Mouse (Mus musculus) kidney, adult 2 months (tissue): ENCODE measurements around the gene Fanca. TPM values are rescaled to one million over a fixed set of nuclear protein-coding genes. Genes with fewer than 3 reads are reported as not detected.

Experiments used
- DNase-seq: peaks from one replicate; pipeline ENCODE4 v3.0.0; 2021
- H3K27ac ChIP-seq: fragments of 200-500 bp; 2 replicates; pipeline ENCODE4 v1.5.1; 2012; ENCODE audit warnings: low read depth, low read length, control low read depth, inconsistent platforms; ENCODE audit not compliant: insufficient read depth
- H3K27me3 ChIP-seq: fragments of 200-500 bp; replicated peaks from 2 replicates; pipeline ENCODE4 v1.6.1; 2012; ENCODE audit warnings: mild to moderate bottlenecking, moderate library complexity, low read length, inconsistent platforms; ENCODE audit not compliant: control insufficient read depth, insufficient read depth
- H3K36me3 ChIP-seq: fragments of 200-500 bp; 2 replicates; pipeline ENCODE4 v1.6.1; 2012; ENCODE audit warnings: mild to moderate bottlenecking, moderate library complexity, low read length, inconsistent platforms; ENCODE audit not compliant: control insufficient read depth, insufficient read depth
- H3K4me1 ChIP-seq: fragments of 200-500 bp; 2 replicates; pipeline ENCODE4 v1.6.1; 2011; ENCODE audit warnings: low read length; ENCODE audit not compliant: control insufficient read depth, insufficient read depth
- H3K4me3 ChIP-seq: fragments of 200-500 bp; 2 replicates; pipeline ENCODE4 v1.5.1; 2011; ENCODE audit warnings: mild to moderate bottlenecking, low read depth, low read length, control low read depth; ENCODE audit not compliant: insufficient read depth
- CTCF ChIP-seq: fragments of 200-500 bp; conservative IDR thresholded peaks from 2 replicates; pipeline ENCODE4 v1.5.1; 2011; ENCODE audit warnings: low read depth, mild to moderate bottlenecking, control low read depth, low read length, moderate library complexity, mixed read lengths; ENCODE audit not compliant: insufficient read depth, insufficient read length
- POLR2A ChIP-seq: fragments of 200-500 bp; IDR thresholded peaks from one replicate; pipeline ENCODE4 v1.6.1; 2011; ENCODE audit warnings: low read depth, low read length, control low read depth
- WGBS: fragments of 180-500 bp; shearing (Covaris S2); methylation state at CpG from one replicate; pipeline ENCODE4 v1.1.7; 2018; 5-methylcytosine and 5-hydroxymethylcytosine counted together
- polyA plus RNA-seq: library from polyadenylated mRNA; depleted of rRNA; stranded (reverse); fragments of >200 nt; gene quantifications from 2 replicates; pipeline ENCODE4 v1.2.3, GENCODE M21; 2012; rRNA removed

Gene Fanca
- 15.9 and 19.2 TPM in 2 replicates for polyA plus RNA-seq

DNA sequence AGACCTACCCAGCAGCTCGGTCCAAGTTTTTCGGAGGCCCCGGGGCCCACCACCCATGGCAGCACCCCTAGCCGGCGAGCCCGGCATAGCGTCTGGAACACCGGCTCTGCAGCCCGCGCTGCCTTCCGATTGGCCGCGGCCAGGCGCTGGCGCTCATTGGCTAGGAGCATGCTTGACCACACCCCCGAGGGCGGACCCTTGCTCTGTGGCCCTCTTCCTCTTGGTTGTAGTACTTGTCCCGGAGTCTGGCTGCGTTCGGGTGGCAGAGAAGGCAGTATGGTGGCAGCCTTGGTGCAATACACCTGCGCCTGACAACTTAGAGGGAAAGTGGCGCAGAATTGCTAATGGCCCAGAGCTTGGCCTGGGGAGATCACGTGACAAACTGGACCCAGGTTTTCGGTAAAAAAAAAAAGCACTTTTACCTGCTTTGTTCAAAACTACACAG, at the start of gene Fanca:
Gene Fanca (minus strand): TSS at position 110 of the 445 bp plus-strand sequence.
- H3K27ac ChIP-seq: peak within 1 kb of the TSS; percentile 65
- DNase-seq: peak; percentile 97
- H3K4me1 ChIP-seq: peaks cover 4% of the 10 kb centered on the region; the same call in 1 of the 2 replicates
- peak; percentile 69 for TF ChIP-seq POLR2A
- TF ChIP-seq CTCF: 0 out of 2 replicates have a peak, but pooled peaks have one; percentile 10
- H3K4me3 ChIP-seq: peak within 1 kb of the TSS; percentile 51
- no peaks in the 10 kb centered on the region for H3K36me3 ChIP-seq
- under 1% methylated on average over 24 of the region's 24 CpGs for WGBS
- no peaks in the 10 kb centered on the region for H3K27me3 ChIP-seq

DNA sequence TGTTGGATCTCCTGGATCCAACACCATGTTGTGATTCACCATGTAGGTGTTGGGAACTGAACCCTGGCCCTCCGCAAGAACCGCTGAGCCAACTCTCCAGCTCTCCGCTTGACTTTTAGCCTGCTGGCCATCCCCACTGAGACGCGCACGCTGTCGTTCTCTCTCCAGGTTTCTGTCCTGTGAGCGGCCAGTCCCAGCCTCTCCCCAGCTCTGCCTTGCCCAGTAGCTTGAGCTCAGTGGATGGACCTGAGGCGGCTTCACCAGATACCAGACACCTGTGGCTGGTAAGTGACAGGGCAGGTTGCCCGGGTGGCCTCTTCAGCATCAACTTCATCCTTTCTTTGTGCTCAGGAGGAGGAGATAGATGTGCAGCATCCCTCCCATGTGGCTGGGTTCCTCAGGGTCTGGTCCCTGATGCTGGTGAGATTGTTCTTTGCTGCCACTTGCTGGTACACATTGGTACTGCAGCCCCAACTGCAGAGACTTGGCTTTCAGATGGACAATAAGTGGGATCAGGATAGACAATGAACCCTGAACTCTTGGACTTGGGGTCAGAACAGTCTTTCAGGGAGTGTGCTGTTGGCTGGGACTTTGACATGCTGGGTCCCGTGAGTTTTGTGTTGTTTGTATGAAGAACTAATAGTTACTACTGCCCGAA, 42.8 kb upstream of the Fanca start:
- WGBS: 49% methylated on average over 12 of the region's 12 CpGs
- H3K27me3 ChIP-seq: no peaks in the 10 kb centered on the region
- DNase-seq: peak; percentile 89
- TF ChIP-seq CTCF (peak; percentile 97; the same call in 1 of the 2 replicates), POLR2A (no peak)
- no peak overlapping the region for H3K4me3 ChIP-seq
- no peaks in the 10 kb centered on the region; the same call in 1 of the 2 replicates for H3K4me1 ChIP-seq
- H3K36me3 ChIP-seq: no peaks in the 10 kb centered on the region
- H3K27ac ChIP-seq: no peak overlapping the region

DNA sequence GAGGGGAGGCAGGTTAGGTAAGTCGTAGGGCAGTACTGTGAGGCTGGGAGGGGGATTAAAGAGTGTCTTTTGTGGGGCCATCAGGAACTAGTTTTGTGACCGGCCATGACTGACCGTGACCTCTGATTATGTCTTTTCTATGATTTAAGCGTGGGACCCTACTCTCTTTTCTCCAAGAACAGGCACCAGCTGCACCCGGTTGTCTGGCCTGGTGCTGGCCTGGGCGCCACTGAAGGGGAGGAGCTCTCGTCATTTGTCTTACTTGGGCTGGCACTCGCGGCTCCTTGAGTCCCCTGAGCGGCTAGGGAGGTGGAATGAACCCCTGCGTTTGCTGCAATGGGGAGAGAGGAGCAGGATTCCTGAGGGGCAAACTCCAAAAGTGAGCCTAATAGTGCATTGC, 34.8 kb upstream of the Fanca start:
- no peak for DNase-seq
- WGBS: 40% methylated on average over 11 of the region's 11 CpGs
- Histone ChIP-seq H3K36me3 (no peaks in the 10 kb centered on the region), H3K4me3 (no peak overlapping the region), H3K4me1 (peaks cover 7% of the 10 kb centered on the region; the same call in 1 of the 2 replicates), H3K27me3 (no peaks in the 10 kb centered on the region), H3K27ac (no peak overlapping the region)
- TF ChIP-seq POLR2A (no peak), CTCF (no peak)

DNA sequence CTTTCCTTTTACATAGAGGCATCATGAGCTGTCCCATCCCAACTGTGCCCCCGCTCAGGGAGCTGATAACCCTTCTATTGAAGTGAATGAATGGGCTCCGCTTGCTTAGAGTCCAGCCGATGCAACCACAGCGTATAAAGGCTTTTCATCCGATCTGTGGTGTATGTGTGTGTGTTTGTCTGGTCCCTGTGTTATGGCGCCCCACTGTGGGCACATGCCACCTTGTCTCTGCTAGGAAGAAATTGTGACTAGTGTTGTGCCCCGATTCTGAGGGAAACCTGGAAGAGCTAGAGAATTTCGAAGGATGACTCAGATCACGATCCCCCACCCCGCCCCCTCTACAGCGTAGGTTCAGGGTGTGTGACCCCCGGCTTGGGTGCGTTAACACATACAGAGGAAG, 34.4 kb upstream of the Fanca start:
- 30% methylated on average over 13 of the region's 13 CpGs for WGBS
- no peak overlapping the region for H3K27ac ChIP-seq
- DNase-seq: peak; percentile 70
- no peak overlapping the region for H3K4me3 ChIP-seq
- H3K36me3 ChIP-seq: no peaks in the 10 kb centered on the region
- TF ChIP-seq CTCF: peak; percentile 87
- no peak for TF ChIP-seq POLR2A
- H3K4me1 ChIP-seq: peaks cover 7% of the 10 kb centered on the region; the same call in 1 of the 2 replicates
- H3K27me3 ChIP-seq: no peaks in the 10 kb centered on the region

DNA sequence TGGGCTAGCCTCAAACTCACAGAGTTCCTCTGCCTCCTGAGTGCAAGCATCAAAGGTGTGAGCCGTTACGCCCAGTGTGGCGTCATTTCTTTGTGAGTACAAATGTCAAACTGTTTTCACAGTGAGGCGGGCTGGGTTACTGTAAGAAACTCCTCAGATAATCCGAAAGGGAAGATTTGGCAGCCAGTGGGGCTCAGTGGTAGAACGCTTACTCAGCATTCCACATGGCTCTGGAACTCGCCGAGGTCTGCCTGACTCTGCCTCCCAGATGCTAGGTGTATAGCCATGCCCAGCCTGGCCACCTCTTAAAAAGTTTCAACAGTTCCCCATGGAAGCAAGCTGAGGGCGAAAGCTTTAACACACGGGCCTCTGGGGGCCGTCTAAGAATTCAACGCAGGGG, 33.7 kb upstream of the Fanca start:
- DNase-seq: no peak
- no peaks in the 10 kb centered on the region for H3K36me3 ChIP-seq
- H3K4me1 ChIP-seq: peaks cover 7% of the 10 kb centered on the region; the same call in 1 of the 2 replicates
- no peak overlapping the region for H3K27ac ChIP-seq
- H3K27me3 ChIP-seq: no peaks in the 10 kb centered on the region
- H3K4me3 ChIP-seq: no peak overlapping the region
- 78% methylated on average over 12 of the region's 12 CpGs for WGBS
- no peak for TF ChIP-seq POLR2A
- TF ChIP-seq CTCF: no peak

DNA sequence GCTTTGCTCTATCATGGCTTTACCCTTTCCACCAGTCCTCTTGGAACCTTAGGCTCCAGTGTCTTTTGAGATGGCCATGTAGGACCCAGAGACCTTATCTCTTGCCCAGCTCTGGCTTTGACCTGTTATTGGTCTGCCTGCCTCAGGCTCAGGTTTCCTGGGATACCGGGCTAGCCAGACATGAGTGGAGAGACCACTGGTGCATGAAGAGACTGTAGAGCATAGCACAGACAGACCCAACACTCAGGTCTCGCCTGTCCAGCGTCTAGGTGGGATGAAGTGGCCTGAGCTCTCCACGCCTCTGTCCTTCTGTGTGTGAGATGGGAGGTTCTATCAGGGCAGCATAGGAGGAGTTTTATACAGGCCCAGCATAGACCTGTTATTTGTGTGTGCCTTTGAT, 30.7 kb upstream of the Fanca start:
- H3K4me1 ChIP-seq: peaks cover 7% of the 10 kb centered on the region; the same call in 1 of the 2 replicates
- H3K4me3 ChIP-seq: no peak overlapping the region
- TF ChIP-seq CTCF: no peak
- TF ChIP-seq POLR2A: no peak
- WGBS: 48% methylated on average over 4 of the region's 4 CpGs
- no peaks in the 10 kb centered on the region for H3K36me3 ChIP-seq
- no peaks in the 10 kb centered on the region for H3K27me3 ChIP-seq
- no peak for DNase-seq
- peak overlapping the region; percentile 58; the same call in 1 of the 2 replicates for H3K27ac ChIP-seq

DNA sequence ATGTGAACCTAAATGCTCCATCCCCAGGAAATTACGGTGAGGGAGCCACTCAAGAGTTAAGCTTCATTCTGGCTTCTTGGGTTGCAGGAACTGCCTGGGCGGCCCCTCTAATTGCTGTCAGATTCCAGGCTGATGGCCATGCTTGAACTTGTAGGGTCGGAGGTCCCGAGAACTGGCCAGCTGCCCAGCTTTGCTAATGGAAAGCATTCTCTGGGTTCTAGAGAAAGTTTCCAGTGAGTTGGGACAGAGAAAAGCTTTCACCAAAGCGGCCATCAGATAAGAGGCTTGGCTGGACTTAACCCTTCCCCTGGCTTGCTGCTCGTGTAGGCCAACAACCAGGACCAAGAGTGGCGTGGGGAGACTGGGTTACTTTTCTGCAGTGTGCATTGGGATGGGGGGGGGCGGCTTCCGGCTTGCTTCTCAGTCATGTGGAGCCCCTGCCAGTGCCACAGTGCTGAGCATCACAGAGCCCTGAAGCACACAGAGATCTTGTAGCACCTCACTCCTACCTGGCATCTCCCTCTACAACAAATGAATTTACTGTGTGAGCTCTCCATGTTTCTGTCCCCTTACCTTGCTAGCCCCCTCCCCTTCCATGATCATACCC, 30.0 kb upstream of the Fanca start:
- peak overlapping the region; percentile 58 for H3K27ac ChIP-seq
- H3K4me3 ChIP-seq: no peak overlapping the region
- DNase-seq: peak; percentile 87
- no peaks in the 10 kb centered on the region for H3K27me3 ChIP-seq
- H3K4me1 ChIP-seq: peaks cover 7% of the 10 kb centered on the region; the same call in 1 of the 2 replicates
- H3K36me3 ChIP-seq: no peaks in the 10 kb centered on the region
- WGBS: 21% methylated on average over 9 of the region's 9 CpGs
- TF ChIP-seq CTCF: no peak

DNA sequence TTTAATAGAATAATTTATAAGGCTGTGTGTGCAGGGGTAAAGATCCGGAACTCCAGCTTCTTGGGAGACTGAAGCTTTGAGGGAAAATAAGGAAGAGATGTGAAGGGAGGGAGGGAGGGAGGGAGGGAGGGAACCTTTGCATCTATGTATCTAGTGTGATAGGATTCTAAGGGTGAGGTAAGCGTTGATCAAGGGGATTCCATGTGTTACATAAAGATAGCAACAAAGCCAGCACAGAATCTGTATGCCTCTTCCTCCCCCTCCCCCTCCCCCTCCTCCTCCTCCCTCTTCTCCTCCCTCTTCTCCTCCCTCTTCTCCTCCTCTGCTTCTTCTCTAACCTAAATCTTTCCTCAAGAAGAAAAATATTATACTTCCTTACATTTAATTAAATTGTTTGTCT, 28.9 kb upstream of the Fanca start:
- Histone ChIP-seq H3K27ac (no peak overlapping the region), H3K4me3 (no peak overlapping the region), H3K36me3 (no peaks in the 10 kb centered on the region), H3K4me1 (peaks cover 7% of the 10 kb centered on the region; the same call in 1 of the 2 replicates), H3K27me3 (no peaks in the 10 kb centered on the region)
- TF ChIP-seq POLR2A (no peak), CTCF (no peak)
- DNase-seq: no peak
- WGBS: 75% methylated on average over 2 of the region's 2 CpGs
